ENCODE assay signal across 24 mouse cellular contexts in the genomic region with DNA sequence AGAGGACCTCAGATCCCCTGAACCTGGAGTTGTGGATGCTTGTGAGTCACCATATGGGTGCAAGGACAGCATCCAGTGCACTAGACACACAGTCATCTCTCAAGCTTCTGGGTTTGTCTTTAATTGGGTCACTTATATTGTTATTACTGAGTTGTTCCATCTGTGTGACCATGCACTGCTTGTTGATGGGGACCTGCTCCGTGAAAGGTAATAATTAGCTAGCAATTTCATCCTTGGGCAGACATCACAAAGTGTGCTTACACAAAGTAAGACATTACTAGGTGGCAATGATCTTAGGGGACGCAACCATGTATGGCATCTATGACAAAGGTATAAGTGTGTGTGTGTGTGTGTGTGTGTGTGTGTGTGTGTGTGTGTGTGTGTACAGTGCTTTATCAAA. TPM values are rescaled to one million over a fixed set of nuclear protein-coding genes. Genes with fewer than 3 reads are reported as not detected.
DNase-seq lines count a peak whose midpoint lies in the region; ATAC-seq lines count a peak whose summit lies in the region.
"Had no signal": no experiment of that assay in that cellular context is flagged by ENCODE, and none has a peak within 500 bp of the region (broad histone marks: within the 10 kb centered on the region; RNA-seq: fewer than 3 reads in every experiment).

No protein-coding gene starts in this region.

- intact Hi-C loops in heart, postnatal 36 days (cut with DNase I), result no loop called here

- peak; percentile 48 to 67 for DNase-seq in kidney, adult 8-10 months
- DNase-seq in kidney, postnatal 14 days, result peak; percentile 45
- no peak for DNase-seq in heart, adult 8-10 months (ENCODE audit: low spot score)
- no peak for DNase-seq in heart, postnatal 36 days
- no peak for DNase-seq in frontal cortex, postnatal 14 days (ENCODE audit: low spot score in 2 of 2)
- DNase-seq: adrenal gland, adult 8-10 months; adrenal gland, postnatal 36 days; cerebellum, adult 2 months; cerebellum, postnatal 10 days; embryo, embryonic 11 days; gastrocnemius, postnatal 14 days; heart, adult 2 months had no signal

- H3K4me3 ChIP-seq in kidney, embryonic 14.5 days (ENCODE audit: low read length), result no peak overlapping the region
- H3K4me3 ChIP-seq: embryonic facial prominence, embryonic 15.5 days; erythroblast, embryonic 14.5 days; forebrain, embryonic 10.5 days; heart, adult 2 months; heart, embryonic 12.5 days; hindbrain, embryonic 15.5 days had no signal

- H3K4me2 ChIP-seq in kidney, embryonic 14.5 days (replicated peaks; ENCODE audit: low read depth, low read length), result no peak overlapping the region
- H3K4me2 ChIP-seq: embryonic facial prominence, embryonic 15.5 days; heart, embryonic 12.5 days; hindbrain, embryonic 15.5 days had no signal

- H3K27ac ChIP-seq in kidney, embryonic 14.5 days (ENCODE audit: low read depth, low read length), result no peak overlapping the region
- H3K27ac ChIP-seq: embryonic facial prominence, embryonic 15.5 days; forebrain, embryonic 10.5 days; heart, adult 2 months; hindbrain, embryonic 15.5 days had no signal

- H3K4me1 ChIP-seq in kidney, embryonic 14.5 days (ENCODE audit: control insufficient read depth, insufficient read depth, low read length), result no peaks in the 10 kb centered on the region
- H3K4me1 ChIP-seq: embryonic facial prominence, embryonic 15.5 days; heart, embryonic 12.5 days; hindbrain, embryonic 15.5 days had no signal

- H3K27me3 ChIP-seq in kidney, embryonic 14.5 days (ENCODE audit: control insufficient read depth, insufficient read depth, low read length), result no peaks in the 10 kb centered on the region
- H3K27me3 ChIP-seq: embryonic facial prominence, embryonic 15.5 days; heart, embryonic 12.5 days; hindbrain, embryonic 15.5 days had no signal

- no peak overlapping the region for H3K9ac ChIP-seq in kidney, embryonic 14.5 days (ENCODE audit: low read depth, low read length)
- H3K9ac ChIP-seq: embryonic facial prominence, embryonic 15.5 days; heart, embryonic 12.5 days; hindbrain, embryonic 15.5 days had no signal

- ATAC-seq in kidney, embryonic 14.5 days (ENCODE audit: low FRiP score, low TSS enrichment), result peak; percentile 73; the same call in 1 of the 2 replicates
- ATAC-seq: forebrain, embryonic 14.5 days had no signal

- 53% methylated on average over 2 of the region's 2 CpGs for WGBS in kidney, embryonic 14.5 days

- H3K36me3 ChIP-seq in kidney, embryonic 14.5 days (ENCODE audit: control insufficient read depth, insufficient read depth, low read length), result no peaks in the 10 kb centered on the region
- H3K36me3 ChIP-seq: embryonic facial prominence, embryonic 15.5 days; forebrain, embryonic 10.5 days; heart, embryonic 12.5 days; hindbrain, embryonic 15.5 days had no signal

- no peaks in the 10 kb centered on the region for H3K9me3 ChIP-seq in kidney, embryonic 14.5 days (ENCODE audit: control insufficient read depth, low read length)
- H3K9me3 ChIP-seq: embryonic facial prominence, embryonic 15.5 days; forebrain, embryonic 10.5 days; heart, embryonic 12.5 days; hindbrain, embryonic 15.5 days had no signal

RNA-seq across cellular contexts. Expression of a gene that starts 19.1 kb away (rescaled TPM):
- not detected in 2 replicates for polyA plus RNA-seq in kidney, embryonic 14.5 days (2014; fragmentation: Nextera tagmentation; extraction: Ambion mirVana)
- total RNA-seq in heart, adult 8-10 months (2022), result not detected
- not detected for total RNA-seq in heart, postnatal 36 days (2021)
- total RNA-seq: adrenal gland, postnatal 36 days; ES-E14; gastrocnemius, postnatal 14 days; heart, adult 2 months; heart, postnatal 25 days had no signal
- polyA plus RNA-seq: cerebellum, adult 2 months; embryonic facial prominence, embryonic 11.5 days; embryonic facial prominence, embryonic 15.5 days; erythroblast, embryonic 14.5 days; forebrain, embryonic 10.5 days; forebrain, embryonic 14.5 days; heart, embryonic 12.5 days; heart, embryonic 16.5 days; hindbrain, embryonic 11.5 days; hindbrain, embryonic 15.5 days had no signal

Comparison
In these comparisons a context has a peak if more than half of its experiments do, and no peak if none do; other contexts are left out.
1. DNase-seq: peak in kidney, adult 8-10 months (2 of 2) and kidney, postnatal 14 days (single experiment); none in heart, adult 8-10 months (single experiment), heart, postnatal 36 days (0 of 2) and frontal cortex, postnatal 14 days (0 of 2).